ENCODE assay signal across 8 mouse cellular contexts in the genomic region with DNA sequence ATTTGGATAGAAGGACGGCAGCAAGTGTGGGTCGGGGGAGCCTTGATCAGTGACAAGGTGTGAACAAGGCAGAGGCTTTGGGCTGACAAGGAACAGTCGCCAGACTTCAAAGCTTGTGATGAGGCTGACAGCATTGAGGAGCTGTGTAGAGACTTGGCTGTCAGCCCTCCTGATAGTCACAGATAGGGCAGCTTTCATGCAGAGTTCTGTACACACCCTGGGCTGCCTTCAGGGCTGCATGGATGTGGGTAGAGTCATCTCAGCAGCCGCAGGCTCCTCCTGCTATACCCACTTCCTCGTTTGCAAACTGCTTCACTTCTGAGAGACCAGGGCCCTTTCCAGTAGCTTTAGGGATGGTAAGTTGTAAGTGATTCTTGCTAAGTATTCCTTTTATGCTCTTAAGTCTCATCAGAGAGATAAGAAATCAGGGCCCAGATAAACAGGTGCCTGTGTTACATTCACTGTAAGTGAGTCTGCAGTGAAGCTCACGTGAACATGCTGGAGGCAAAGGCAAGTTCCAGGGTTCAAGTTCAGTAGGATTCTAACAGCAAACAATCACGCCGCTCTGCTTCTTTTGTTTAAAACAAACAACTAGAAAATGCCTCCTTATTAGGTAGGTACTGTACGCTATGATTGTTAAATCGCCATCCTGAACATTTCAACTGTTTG. TPM values are rescaled to one million over a fixed set of nuclear protein-coding genes. Genes with fewer than 3 reads are reported as not detected.
A peak's percentile ranks its signal among the peaks of the same experiment; 100 is the strongest.
DNase-seq lines count a peak whose midpoint lies in the region; ATAC-seq and TF ChIP-seq lines count a peak whose summit lies in the region.

No protein-coding gene starts in this region.

- no peak overlapping the region for H3K9ac ChIP-seq in stomach, embryonic 15.5 days
- no peak overlapping the region for H3K9ac ChIP-seq in stomach, postnatal 0 days (ENCODE audit: low read length)
- no peak overlapping the region for H3K9ac ChIP-seq in neural tube, embryonic 15.5 days (replicated peaks)

- TF ChIP-seq EP300 in stomach, postnatal 0 days (optimal IDR thresholded peaks at IDR 0.05): no peak

- H3K4me3 ChIP-seq in stomach, embryonic 15.5 days (replicated peaks): no peak overlapping the region
- H3K4me3 ChIP-seq in stomach, postnatal 0 days (ENCODE audit: low read depth, low read length): no peak overlapping the region
- no peak overlapping the region for H3K4me3 ChIP-seq in neural tube, embryonic 15.5 days (replicated peaks)

- no peaks in the 10 kb centered on the region for H3K9me3 ChIP-seq in stomach, embryonic 15.5 days
- H3K9me3 ChIP-seq in stomach, postnatal 0 days (ENCODE audit: control insufficient read depth, low read length): no peaks in the 10 kb centered on the region
- no peaks in the 10 kb centered on the region for H3K9me3 ChIP-seq in neural tube, embryonic 15.5 days (replicated peaks)

- peak; percentile 88; the same call in 1 of the 2 replicates for ATAC-seq in stomach, embryonic 15.5 days (ENCODE audit: insufficient read depth, low FRiP score, low read depth)
- no peak for ATAC-seq in stomach, postnatal 0 days (ENCODE audit: low FRiP score, low TSS enrichment)
- peak; percentile 98 for ATAC-seq in megakaryocyte-erythroid progenitor cell, adult 5-6 weeks (replicated peaks; ENCODE audit: low FRiP score, low TSS enrichment, poor library complexity, severe bottlenecking)
- no peak for ATAC-seq in neural tube, embryonic 15.5 days (ENCODE audit: low FRiP score)

- H3K36me3 ChIP-seq in stomach, embryonic 15.5 days: no peaks in the 10 kb centered on the region
- H3K36me3 ChIP-seq in stomach, postnatal 0 days (ENCODE audit: control insufficient read depth, insufficient read depth, low read length): no peaks in the 10 kb centered on the region
- H3K36me3 ChIP-seq in neural tube, embryonic 15.5 days: no peaks in the 10 kb centered on the region

- H3K27me3 ChIP-seq in stomach, embryonic 15.5 days (replicated peaks): no peaks in the 10 kb centered on the region
- no peaks in the 10 kb centered on the region for H3K27me3 ChIP-seq in stomach, postnatal 0 days (ENCODE audit: control insufficient read depth, insufficient read depth, low read length)
- no peaks in the 10 kb centered on the region for H3K27me3 ChIP-seq in neural tube, embryonic 15.5 days (replicated peaks)

- H3K27ac ChIP-seq in stomach, embryonic 15.5 days: no peak overlapping the region
- no peak overlapping the region for H3K27ac ChIP-seq in stomach, postnatal 0 days (replicated peaks)
- H3K27ac ChIP-seq in neural tube, embryonic 15.5 days (replicated peaks): no peak overlapping the region

- no peaks in the 10 kb centered on the region for H3K4me1 ChIP-seq in stomach, embryonic 15.5 days
- H3K4me1 ChIP-seq in stomach, postnatal 0 days (replicated peaks; ENCODE audit: control insufficient read depth, insufficient read depth): no peaks in the 10 kb centered on the region
- no peaks in the 10 kb centered on the region for H3K4me1 ChIP-seq in neural tube, embryonic 15.5 days

- no peak for DNase-seq in stomach, postnatal 0 days (ENCODE audit: low spot score)
- DNase-seq in heart, postnatal 4 days: peak; percentile 33
- no peak for DNase-seq in right cerebral cortex, postnatal 36 days (ENCODE audit: low spot score in 2 of 2)
- DNase-seq in left cerebral cortex, adult 8-10 months (ENCODE audit: low spot score in 2 of 2): no peak
- no peak for DNase-seq in kidney, adult 18-20 months

- no peak overlapping the region for H3K4me2 ChIP-seq in stomach, embryonic 15.5 days
- H3K4me2 ChIP-seq in stomach, postnatal 0 days (replicated peaks; ENCODE audit: low read depth): no peak overlapping the region
- H3K4me2 ChIP-seq in neural tube, embryonic 15.5 days: no peak overlapping the region

- WGBS in stomach, embryonic 15.5 days: 51% methylated on average over 10 of the region's 10 CpGs
- WGBS in stomach, postnatal 0 days: 56% methylated on average over 10 of the region's 10 CpGs
- 85% methylated on average over 10 of the region's 10 CpGs for WGBS in neural tube, embryonic 15.5 days

- TF ChIP-seq CTCF in stomach, postnatal 0 days (IDR thresholded peaks at IDR 0.05; ENCODE audit: low read depth): no peak

RNA-seq across cellular contexts. Expression of gene Rap1a, which starts 14.2 kb away (rescaled TPM):
- 141 and 146 TPM in 2 replicates for polyA plus RNA-seq in stomach, embryonic 15.5 days (2015; fragmentation: Nextera tagmentation; extraction: Ambion mirVana)
- polyA plus RNA-seq in stomach, postnatal 0 days (2015; fragmentation: Nextera tagmentation; extraction: Ambion mirVana): 119 and 120 TPM in 2 replicates
- 100 to 1,000 TPM; 131 to 134 TPM for total RNA-seq in heart, postnatal 4 days (2021)
- 70.6 and 73.8 TPM in 2 replicates for total RNA-seq in megakaryocyte-erythroid progenitor cell, adult 5-6 weeks (2014; fragmentation: Nextera tagmentation)
- total RNA-seq in megakaryocyte-erythroid progenitor cell, adult 5-6 weeks (2017): 91.7 and 119 TPM in 2 replicates
- 10 to 100 TPM; 68.6 to 76.2 (median 74.4) TPM for total RNA-seq in left cerebral cortex, adult 8-10 months (2022)
- polyA plus RNA-seq in neural tube, embryonic 15.5 days (2015; fragmentation: Nextera tagmentation; extraction: Ambion mirVana): 88.2 and 95.4 TPM in 2 replicates

RNA-seq across cellular contexts. Expression of gene Adora3, which starts 55.3 kb away (rescaled TPM):
- polyA plus RNA-seq in stomach, embryonic 15.5 days (2015; fragmentation: Nextera tagmentation; extraction: Ambion mirVana): 0.71 and 0.82 TPM in 2 replicates
- polyA plus RNA-seq in stomach, postnatal 0 days (2015; fragmentation: Nextera tagmentation; extraction: Ambion mirVana): 0.34 and 0.47 TPM in 2 replicates
- total RNA-seq in heart, postnatal 4 days (2021): not detected
- not detected in 2 replicates for total RNA-seq in megakaryocyte-erythroid progenitor cell, adult 5-6 weeks (2014; fragmentation: Nextera tagmentation)
- not detected in 2 replicates for total RNA-seq in megakaryocyte-erythroid progenitor cell, adult 5-6 weeks (2017)
- total RNA-seq in left cerebral cortex, adult 8-10 months (2022): 1 to 10 TPM; 1.3 to 2.5 (median 1.6) TPM
- 0.27 and 0.42 TPM in 2 replicates for polyA plus RNA-seq in neural tube, embryonic 15.5 days (2015; fragmentation: Nextera tagmentation; extraction: Ambion mirVana)

RNA-seq across cellular contexts. Expression of gene Tmigd3, which starts 55.3 kb away (rescaled TPM):
- 0.45 and 0.46 TPM in 2 replicates for polyA plus RNA-seq in stomach, embryonic 15.5 days (2015; fragmentation: Nextera tagmentation; extraction: Ambion mirVana)
- 0.17 and 0.36 TPM in 2 replicates for polyA plus RNA-seq in stomach, postnatal 0 days (2015; fragmentation: Nextera tagmentation; extraction: Ambion mirVana)
- under 1 TPM; 0.34 to 0.52 TPM for total RNA-seq in heart, postnatal 4 days (2021)
- not detected in 2 replicates for total RNA-seq in megakaryocyte-erythroid progenitor cell, adult 5-6 weeks (2014; fragmentation: Nextera tagmentation)
- not detected in 2 replicates for total RNA-seq in megakaryocyte-erythroid progenitor cell, adult 5-6 weeks (2017)
- not detected for total RNA-seq in left cerebral cortex, adult 8-10 months (2022)
- polyA plus RNA-seq in neural tube, embryonic 15.5 days (2015; fragmentation: Nextera tagmentation; extraction: Ambion mirVana): not detected in 2 replicates

Comparison
In these comparisons a context has a peak if more than half of its experiments do, and no peak if none do; other contexts are left out.
1. ATAC-seq: peak in stomach, embryonic 15.5 days (single experiment) and megakaryocyte-erythroid progenitor cell, adult 5-6 weeks (single experiment); none in stomach, postnatal 0 days (single experiment) and neural tube, embryonic 15.5 days (single experiment).